Mouse (Mus musculus): ENCODE results near the gene Notch2. TPM values are rescaled to one million over a fixed set of nuclear protein-coding genes. Genes with fewer than 3 reads are reported as not detected.
A peak's percentile ranks its signal among the peaks of the same experiment; 100 is the strongest.

Notch2 gene
- total and polyA plus RNA-seq, 3 experiments, result 10.0 to 18.1 (median 14.9) TPM

GRCm38 (mm10) chr3:98082188-98082587 is 68.9 kb downstream of the Notch2 start:
- no peak overlapping the region for H3K9ac ChIP-seq (ENCODE audit: low read depth, low read length)
- no peaks in the 10 kb centered on the region; the same call in 1 of the 2 replicates for H3K27me3 ChIP-seq (ENCODE audit: control insufficient read depth, insufficient read depth, low read length)
- no peaks in the 10 kb centered on the region; the same call in 1 of the 2 replicates for H3K4me1 ChIP-seq (ENCODE audit: control insufficient read depth, insufficient read depth, low read length)
- TF ChIP-seq CTCF (IDR thresholded peaks at IDR 0.05), result no peak
- TF ChIP-seq EP300 (IDR thresholded peaks at IDR 0.05; ENCODE audit: insufficient read depth, low read depth, low read length), result no peak
- TF ChIP-seq POLR2A (IDR thresholded peaks at IDR 0.05; ENCODE audit: insufficient read depth, low read depth, low read length), result no peak
- no peaks in the 10 kb centered on the region for H3K36me3 ChIP-seq (ENCODE audit: control insufficient read depth, insufficient read depth, low read length)
- intact Hi-C loops (cut with DNase I), result no loop called here
- no peak for DNase-seq
- no peaks in the 10 kb centered on the region for H3K79me2 ChIP-seq (replicated peaks; ENCODE audit: control insufficient read depth, insufficient read depth, low read length)
- H3K4me3 ChIP-seq, result no peak overlapping the region
- no peak overlapping the region for H3K27ac ChIP-seq
- 86% methylated on average over 3 of the region's 3 CpGs for WGBS

- no peak for DNase-seq
- Histone ChIP-seq H3K9ac (ENCODE audit: low read depth, low read length) (no peak overlapping the region), H3K27me3 (ENCODE audit: control insufficient read depth, insufficient read depth, low read length) (no peaks in the 10 kb centered on the region; the same call in 1 of the 2 replicates), H3K27ac (no peak overlapping the region), H3K4me3 (no peak overlapping the region), H3K4me1 (ENCODE audit: control insufficient read depth, insufficient read depth, low read length) (no peaks in the 10 kb centered on the region; the same call in 1 of the 2 replicates), H3K79me2 (replicated peaks; ENCODE audit: control insufficient read depth, insufficient read depth, low read length) (no peaks in the 10 kb centered on the region), H3K36me3 (ENCODE audit: control insufficient read depth, insufficient read depth, low read length) (no peaks in the 10 kb centered on the region)
- intact Hi-C loops (cut with DNase I), result no loop called here
- WGBS, result 87% methylated on average over 3 of the region's 3 CpGs
- TF ChIP-seq POLR2A (IDR thresholded peaks at IDR 0.05; ENCODE audit: insufficient read depth, low read depth, low read length) (no peak), EP300 (IDR thresholded peaks at IDR 0.05; ENCODE audit: insufficient read depth, low read depth, low read length) (no peak), CTCF (IDR thresholded peaks at IDR 0.05) (no peak)
These were observed 69.6 kb downstream of the Notch2 start for GRCm38 (mm10) chr3:98082972-98083371.

GRCm38 (mm10) chr3:98084061-98084655 is 70.8 kb downstream of the Notch2 start:
- TF ChIP-seq POLR2A (IDR thresholded peaks at IDR 0.05; ENCODE audit: insufficient read depth, low read depth, low read length) (no peak), CTCF (IDR thresholded peaks at IDR 0.05) (no peak), EP300 (IDR thresholded peaks at IDR 0.05; ENCODE audit: insufficient read depth, low read depth, low read length) (no peak)
- 83% methylated on average over 8 of the region's 8 CpGs for WGBS
- Histone ChIP-seq H3K79me2 (replicated peaks; ENCODE audit: control insufficient read depth, insufficient read depth, low read length) (no peaks in the 10 kb centered on the region), H3K9ac (ENCODE audit: low read depth, low read length) (no peak overlapping the region), H3K4me3 (no peak overlapping the region), H3K27ac (no peak overlapping the region), H3K4me1 (ENCODE audit: control insufficient read depth, insufficient read depth, low read length) (no peaks in the 10 kb centered on the region; the same call in 1 of the 2 replicates), H3K27me3 (ENCODE audit: control insufficient read depth, insufficient read depth, low read length) (no peaks in the 10 kb centered on the region; the same call in 1 of the 2 replicates), H3K36me3 (ENCODE audit: control insufficient read depth, insufficient read depth, low read length) (no peaks in the 10 kb centered on the region)
- intact Hi-C loops (cut with DNase I), result no loop called here
- no peak for DNase-seq

GRCm38 (mm10) chr3:98084870-98085269 is 71.5 kb downstream of the Notch2 start:
- WGBS, result 87% methylated on average over 13 of the region's 13 CpGs
- Histone ChIP-seq H3K4me1 (ENCODE audit: control insufficient read depth, insufficient read depth, low read length) (peaks cover 3% of the 10 kb centered on the region), H3K36me3 (ENCODE audit: control insufficient read depth, insufficient read depth, low read length) (no peaks in the 10 kb centered on the region), H3K27ac (no peak overlapping the region), H3K79me2 (replicated peaks; ENCODE audit: control insufficient read depth, insufficient read depth, low read length) (no peaks in the 10 kb centered on the region), H3K4me3 (no peak overlapping the region), H3K27me3 (ENCODE audit: control insufficient read depth, insufficient read depth, low read length) (no peaks in the 10 kb centered on the region; the same call in 1 of the 2 replicates), H3K9ac (ENCODE audit: low read depth, low read length) (no peak overlapping the region)
- TF ChIP-seq POLR2A (IDR thresholded peaks at IDR 0.05; ENCODE audit: insufficient read depth, low read depth, low read length), result no peak
- no peak for TF ChIP-seq CTCF (IDR thresholded peaks at IDR 0.05)
- TF ChIP-seq EP300 (IDR thresholded peaks at IDR 0.05; ENCODE audit: insufficient read depth, low read depth, low read length), result no peak
- intact Hi-C loops (cut with DNase I), result no loop called here
- no peak for DNase-seq

- Histone ChIP-seq H3K4me3 (no peak overlapping the region), H3K4me1 (ENCODE audit: control insufficient read depth, insufficient read depth, low read length) (peaks cover 6% of the 10 kb centered on the region), H3K27me3 (ENCODE audit: control insufficient read depth, insufficient read depth, low read length) (no peaks in the 10 kb centered on the region; the same call in 1 of the 2 replicates), H3K9ac (ENCODE audit: low read depth, low read length) (no peak overlapping the region), H3K36me3 (ENCODE audit: control insufficient read depth, insufficient read depth, low read length) (no peaks in the 10 kb centered on the region), H3K27ac (no peak overlapping the region; the same call in 1 of the 2 replicates), H3K79me2 (replicated peaks; ENCODE audit: control insufficient read depth, insufficient read depth, low read length) (no peaks in the 10 kb centered on the region)
- peak; percentile 55 to 62 for DNase-seq
- TF ChIP-seq CTCF (IDR thresholded peaks at IDR 0.05) (no peak), POLR2A (IDR thresholded peaks at IDR 0.05; ENCODE audit: insufficient read depth, low read depth, low read length) (no peak), EP300 (IDR thresholded peaks at IDR 0.05; ENCODE audit: insufficient read depth, low read depth, low read length) (no peak)
- intact Hi-C loops (cut with DNase I), result no loop called here
- 36% methylated on average over 5 of the region's 5 CpGs for WGBS
These were observed 72.5 kb downstream of the Notch2 start for GRCm38 (mm10) chr3:98085812-98086268.

- H3K9ac ChIP-seq (ENCODE audit: low read depth, low read length), result no peak overlapping the region
- DNase-seq, result no peak
- intact Hi-C loops (cut with DNase I), result no loop called here
- no peak overlapping the region for H3K4me3 ChIP-seq
- no peaks in the 10 kb centered on the region for H3K79me2 ChIP-seq (replicated peaks; ENCODE audit: control insufficient read depth, insufficient read depth, low read length)
- no peak for TF ChIP-seq EP300 (IDR thresholded peaks at IDR 0.05; ENCODE audit: insufficient read depth, low read depth, low read length)
- no peaks in the 10 kb centered on the region; the same call in 1 of the 2 replicates for H3K27me3 ChIP-seq (ENCODE audit: control insufficient read depth, insufficient read depth, low read length)
- WGBS, result 85% methylated on average over 4 of the region's 4 CpGs
- H3K4me1 ChIP-seq (ENCODE audit: control insufficient read depth, insufficient read depth, low read length), result peaks cover 6% of the 10 kb centered on the region
- no peaks in the 10 kb centered on the region for H3K36me3 ChIP-seq (ENCODE audit: control insufficient read depth, insufficient read depth, low read length)
- H3K27ac ChIP-seq, result peak overlapping the region; percentile 12; the same call in 1 of the 2 replicates
These were observed 73.1 kb downstream of the Notch2 start for GRCm38 (mm10) chr3:98086441-98086840.

Measured in heart, adult 2 months (tissue).